ENCODE assay signal across 29 mouse cellular contexts in the genomic region with DNA sequence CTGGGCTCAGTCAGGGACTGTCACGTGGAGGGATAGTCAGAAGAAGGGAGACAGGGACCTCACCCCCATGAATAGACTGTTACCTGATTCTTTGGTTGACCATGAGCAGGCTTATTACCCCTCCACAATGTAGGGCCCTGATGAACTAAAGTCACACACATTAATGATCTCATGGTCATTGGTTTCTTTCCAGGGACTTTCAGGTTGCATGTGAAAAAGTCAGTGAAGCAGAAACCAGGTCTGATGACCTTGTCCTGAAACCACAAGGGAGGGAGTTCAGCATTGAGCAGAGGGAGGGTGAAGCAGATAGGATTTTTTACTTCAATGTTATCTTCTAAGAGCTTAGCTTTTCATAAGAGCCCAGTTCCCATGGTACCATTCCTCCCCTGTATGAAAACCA. TPM values are rescaled to one million over a fixed set of nuclear protein-coding genes. Genes with fewer than 3 reads are reported as not detected.
"Had no signal": no experiment of that assay in that cellular context is flagged by ENCODE, and none has a peak within 500 bp of the region (broad histone marks: within the 10 kb centered on the region; RNA-seq: fewer than 3 reads in every experiment).

No protein-coding gene starts in this region.

- H3K4me2 ChIP-seq: heart, embryonic 11.5 days; heart, embryonic 13.5 days; heart, embryonic 15.5 days; hindbrain, embryonic 13.5 days; hindbrain, embryonic 15.5 days; limb, embryonic 13.5 days; limb, embryonic 15.5 days; liver, embryonic 12.5 days had no signal

- H3K27me3 ChIP-seq: heart, embryonic 15.5 days; hindbrain, embryonic 15.5 days; liver, embryonic 12.5 days had no signal

- H3K9ac ChIP-seq: forebrain, postnatal 0 days; heart, embryonic 13.5 days; heart, embryonic 15.5 days; hindbrain, embryonic 13.5 days; hindbrain, embryonic 15.5 days; limb, embryonic 13.5 days; limb, embryonic 15.5 days; liver, embryonic 12.5 days; liver, embryonic 14.5 days had no signal

- H3K9me3 ChIP-seq: heart, embryonic 13.5 days; heart, embryonic 15.5 days; hindbrain, embryonic 13.5 days; hindbrain, embryonic 15.5 days; limb, embryonic 13.5 days; limb, embryonic 15.5 days; liver, embryonic 12.5 days had no signal

- H3K27ac ChIP-seq: heart, adult 2 months; heart, embryonic 13.5 days; heart, embryonic 15.5 days; hindbrain, embryonic 13.5 days; hindbrain, embryonic 15.5 days; hindbrain, postnatal 0 days; limb, embryonic 13.5 days; limb, embryonic 15.5 days; liver, embryonic 12.5 days; liver, embryonic 14.5 days had no signal

- H3K4me1 ChIP-seq: hindbrain, embryonic 15.5 days; limb, embryonic 15.5 days; liver, embryonic 12.5 days had no signal

- ATAC-seq: forebrain, postnatal 0 days; hindbrain, postnatal 0 days; intestine, embryonic 16.5 days; liver, embryonic 12.5 days had no signal

- DNase-seq: forebrain, postnatal 0 days; gastrocnemius, postnatal 14 days; gastrocnemius, postnatal 36 days; heart, adult 11 months; heart, adult 2 months; heart, postnatal 14 days; heart, postnatal 36 days; kidney, adult 18-20 months; layer of hippocampus, adult 9-11 months; layer of hippocampus, postnatal 36 days; left cerebral cortex, postnatal 4 days had no signal

- H3K4me3 ChIP-seq: heart, adult 2 months; heart, embryonic 13.5 days; heart, embryonic 15.5 days; hindbrain, embryonic 13.5 days; hindbrain, embryonic 15.5 days; limb, embryonic 13.5 days; limb, embryonic 15.5 days; liver, embryonic 12.5 days had no signal

- H3K36me3 ChIP-seq: heart, embryonic 13.5 days; heart, embryonic 15.5 days; hindbrain, embryonic 13.5 days; hindbrain, embryonic 15.5 days; limb, embryonic 13.5 days; limb, embryonic 15.5 days; liver, embryonic 12.5 days had no signal

RNA-seq across cellular contexts. Expression of gene Them7, which starts 16.5 kb away (rescaled TPM):
- total RNA-seq: forebrain, postnatal 0 days; gastrocnemius, adult 8-10 months; gastrocnemius, postnatal 14 days; gastrocnemius, postnatal 36 days; hindbrain, postnatal 0 days; layer of hippocampus, adult 18-20 months; layer of hippocampus, adult 8-10 months; layer of hippocampus, postnatal 14 days; layer of hippocampus, postnatal 36 days; left cerebral cortex, adult 18-20 months; left cerebral cortex, postnatal 10 days; left cerebral cortex, postnatal 25 days; left cerebral cortex, postnatal 4 days had no signal
- polyA plus RNA-seq: forebrain, postnatal 0 days had no signal
